Mouse (Mus musculus) embryo, embryonic 10 days (tissue): ENCODE results near the gene Pctp.

Experiments used
- DNase-seq: peaks from one replicate; pipeline ENCODE4 v3.0.0-alpha.2; 2015; ENCODE audit warnings: low spot score

Gene Pctp

GRCm38 (mm10) chr11:90007791-90008531, 5.3 kb upstream of the Pctp start:
- DNase-seq = no peak

GRCm38 (mm10) chr11:90006111-90006510, 3.4 kb upstream of the Pctp start:
- DNase-seq = no peak

- no peak for DNase-seq
These were observed 692 bp upstream of the Pctp start for GRCm38 (mm10) chr11:90003386-90003785.

GRCm38 (mm10) chr11:90002987-90003348, 274 bp upstream of the Pctp start:
- DNase-seq = no peak

GRCm38 (mm10) chr11:90001396-90002230, 1.1 kb downstream of the Pctp start:
- no peak for DNase-seq

GRCm38 (mm10) chr11:90000666-90001065, 2.0 kb downstream of the Pctp start:
- no peak for DNase-seq

GRCm38 (mm10) chr11:89998996-89999770, 3.5 kb downstream of the Pctp start:
- no peak for DNase-seq

- no peak for DNase-seq
These were observed 5.8 kb downstream of the Pctp start for GRCm38 (mm10) chr11:89996856-89997255.

- DNase-seq = no peak
These were observed 6.3 kb downstream of the Pctp start for GRCm38 (mm10) chr11:89996406-89996805.

- DNase-seq = no peak
These were observed 7.1 kb downstream of the Pctp start for GRCm38 (mm10) chr11:89995596-89995995.

- no peak for DNase-seq
These were observed 8.0 kb downstream of the Pctp start for GRCm38 (mm10) chr11:89994706-89995105.

- DNase-seq = no peak
These were observed 11.0 kb downstream of the Pctp start for GRCm38 (mm10) chr11:89991661-89992060.

GRCm38 (mm10) chr11:89988936-89989589, 13.6 kb downstream of the Pctp start:
- peak; percentile 88 for DNase-seq

- no peak for DNase-seq
These were observed 16.2 kb downstream of the Pctp start for GRCm38 (mm10) chr11:89986516-89986915.

- DNase-seq = peak; percentile 26
These were observed 17.2 kb downstream of the Pctp start for GRCm38 (mm10) chr11:89985200-89986187.

- no peak for DNase-seq
These were observed 18.3 kb downstream of the Pctp start for GRCm38 (mm10) chr11:89984436-89984835.

- no peak for DNase-seq
These were observed 19.8 kb downstream of the Pctp start for GRCm38 (mm10) chr11:89982918-89983317.

GRCm38 (mm10) chr11:89980106-89980505, 22.6 kb downstream of the Pctp start:
- no peak for DNase-seq

GRCm38 (mm10) chr11:89978914-89979818, 23.5 kb downstream of the Pctp start:
- DNase-seq = no peak

- no peak for DNase-seq
These were observed 24.3 kb downstream of the Pctp start for GRCm38 (mm10) chr11:89978353-89978831.
